Mouse (Mus musculus) midbrain, embryonic 16.5 days (tissue): ENCODE results near the gene Inka1. TPM values are rescaled to one million over a fixed set of nuclear protein-coding genes. Genes with fewer than 3 reads are reported as not detected.

Experiments
- ATAC-seq: fragments of 200-750 bp; cut with Nextera tagmentation; 2 replicates; pipeline ENCODE4 v1.8.0; 2017; ENCODE audit warnings: moderate TSS enrichment
- H3K27ac ChIP-seq: fragments of 300-500 bp; sonication (generic); 2 replicates; pipeline ENCODE4 v1.5.1; 2014; ENCODE audit warnings: mild to moderate bottlenecking, low read length, mixed read lengths
- H3K27me3 ChIP-seq: fragments of 300-500 bp; sonication (generic); 2 replicates; pipeline ENCODE4 v1.6.1; 2014; ENCODE audit warnings: low read depth, low read length, mixed read lengths; ENCODE audit not compliant: control insufficient read depth, insufficient read depth
- H3K36me3 ChIP-seq: fragments of 300-500 bp; sonication (generic); 2 replicates; pipeline ENCODE4 v1.6.1; 2014; ENCODE audit warnings: mild to moderate bottlenecking, low read length, moderate library complexity, mixed read lengths; ENCODE audit not compliant: control insufficient read depth, insufficient read depth
- H3K4me1 ChIP-seq: fragments of 300-500 bp; sonication (generic); 2 replicates; pipeline ENCODE4 v1.6.1; 2014; ENCODE audit warnings: mild to moderate bottlenecking, low read length, mixed read lengths; ENCODE audit not compliant: control insufficient read depth, insufficient read depth
- H3K4me2 ChIP-seq: fragments of 300-500 bp; sonication (generic); 2 replicates; pipeline ENCODE4 v1.6.1; 2014; ENCODE audit warnings: mild to moderate bottlenecking, low read length, mixed read lengths
- H3K4me3 ChIP-seq: fragments of 300-500 bp; sonication (generic); 2 replicates; pipeline ENCODE4 v1.5.1; 2014; ENCODE audit warnings: low read depth, mild to moderate bottlenecking, low read length, moderate library complexity, mixed read lengths
- H3K9ac ChIP-seq: fragments of 300-500 bp; sonication (generic); 2 replicates; pipeline ENCODE4 v1.6.1; 2014; ENCODE audit warnings: low read depth, low read length, mixed read lengths
- H3K9me3 ChIP-seq: fragments of 300-500 bp; sonication (generic); replicated peaks from 2 replicates; pipeline ENCODE4 v1.6.1; 2014; ENCODE audit warnings: mild to moderate bottlenecking, low read length, mixed read lengths; ENCODE audit not compliant: control insufficient read depth, poor library complexity, severe bottlenecking
- WGBS: fragments of 180-500 bp; shearing (Covaris S2); extraction: QIAGEN DNeasy Blood & Tissue Kit; methylation state at CpG from one replicate; pipeline ENCODE4 v1.1.7; 2014; 5-methylcytosine and 5-hydroxymethylcytosine counted together
- polyA plus RNA-seq: library from polyadenylated mRNA; unstranded; fragments of >200 nt; fragmentation: Nextera tagmentation; extraction: Ambion mirVana; gene quantifications from 2 replicates; pipeline ENCODE4 v1.2.1, GENCODE M21; 2015

Gene Inka1
- polyA plus RNA-seq, 1 experiment from 2014 or later: 17.6 TPM

DNA sequence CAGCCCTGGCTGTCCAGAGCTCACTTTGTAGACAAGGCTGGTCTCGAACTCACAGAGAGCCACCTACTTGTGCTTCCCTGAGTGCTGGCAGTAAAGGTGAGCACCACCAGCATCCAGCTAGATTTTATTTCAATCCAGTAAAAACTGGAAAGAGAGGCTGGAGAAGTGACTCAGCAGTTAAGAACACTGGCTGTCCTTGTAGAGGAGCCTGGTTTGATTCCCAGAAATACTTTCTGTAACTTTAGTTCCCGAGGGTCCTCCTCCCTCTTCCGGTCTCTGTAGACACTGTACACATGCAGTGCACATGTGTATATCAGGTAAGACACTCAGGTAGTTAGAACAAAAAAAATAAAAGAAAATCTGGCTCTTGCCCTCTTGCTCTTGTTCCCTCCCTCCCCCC is 2.3 kb upstream of the Inka1 start:
- Histone ChIP-seq H3K27me3 (peaks cover 7% of the 10 kb centered on the region), H3K9me3 (no peaks in the 10 kb centered on the region), H3K36me3 (no peaks in the 10 kb centered on the region), H3K9ac (no peak overlapping the region), H3K4me3 (no peak overlapping the region), H3K4me2 (no peak overlapping the region), H3K27ac (no peak overlapping the region), H3K4me1 (peaks cover 10% of the 10 kb centered on the region)
- no peak for ATAC-seq
- 79% methylated on average over 3 of the region's 3 CpGs for WGBS

GRCm38 (mm10) chr9:107986376-107986775 is 697 bp upstream of the Inka1 start:
- WGBS: 10% methylated on average over 18 of the region's 18 CpGs
- no peak overlapping the region for H3K4me3 ChIP-seq
- no peaks in the 10 kb centered on the region for H3K9me3 ChIP-seq
- no peaks in the 10 kb centered on the region for H3K36me3 ChIP-seq
- ATAC-seq: peak; percentile 52; the same call in 1 of the 2 replicates
- H3K4me2 ChIP-seq: peak overlapping the region; percentile 89
- H3K27me3 ChIP-seq: peaks cover 7% of the 10 kb centered on the region
- H3K9ac ChIP-seq: no peak overlapping the region
- H3K27ac ChIP-seq: no peak overlapping the region
- peaks cover 10% of the 10 kb centered on the region for H3K4me1 ChIP-seq

GRCm38 (mm10) chr9:107984754-107985055 is 974 bp downstream of the Inka1 start:
- no peak for ATAC-seq
- Histone ChIP-seq H3K4me2 (peak overlapping the region; percentile 89), H3K4me1 (peaks cover 10% of the 10 kb centered on the region), H3K27ac (peak overlapping the region; percentile 46), H3K4me3 (peak overlapping the region; percentile 49), H3K9me3 (no peaks in the 10 kb centered on the region), H3K27me3 (peaks cover 7% of the 10 kb centered on the region), H3K36me3 (no peaks in the 10 kb centered on the region), H3K9ac (peak overlapping the region; percentile 59)
- 70% methylated on average over 9 of the region's 9 CpGs for WGBS

DNA sequence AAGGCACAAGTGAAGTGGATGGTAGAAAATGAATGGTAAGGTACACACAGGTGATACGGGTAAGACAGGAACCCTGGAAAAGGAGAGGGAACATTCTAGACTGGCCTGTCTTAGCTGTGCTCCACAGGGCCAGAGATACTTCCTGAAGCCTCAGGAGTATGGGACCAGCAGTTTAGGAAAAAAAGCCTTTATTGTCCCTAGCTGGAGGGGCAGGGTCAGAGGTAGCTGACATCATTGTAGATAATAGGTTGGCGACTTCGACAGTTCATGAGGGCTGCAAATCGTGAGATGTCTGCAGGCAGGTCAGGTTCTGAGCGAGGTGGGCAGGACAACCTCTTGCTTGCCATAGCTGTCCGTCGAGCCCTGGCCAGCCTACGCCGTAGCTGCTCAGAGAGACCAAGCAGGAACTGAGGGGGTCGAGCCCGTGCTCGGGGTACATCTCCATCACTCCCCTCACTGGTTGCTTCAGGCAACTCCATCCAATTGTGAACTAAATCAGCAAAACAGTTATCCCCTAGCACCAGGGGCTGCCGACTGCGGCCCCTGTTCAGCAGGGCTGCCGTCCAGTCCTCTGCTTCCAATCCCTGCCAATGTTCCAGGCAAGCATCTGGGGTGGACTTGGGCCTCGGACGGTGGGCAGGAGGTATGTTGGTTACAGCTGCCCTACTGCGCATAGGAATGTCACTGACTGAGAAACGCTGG is 1.5 kb downstream of the Inka1 start:
- H3K4me3 ChIP-seq: peak overlapping the region; percentile 49; the same call in 1 of the 2 replicates
- H3K4me2 ChIP-seq: peak overlapping the region; percentile 89
- no peaks in the 10 kb centered on the region for H3K9me3 ChIP-seq
- H3K4me1 ChIP-seq: peaks cover 10% of the 10 kb centered on the region
- no peaks in the 10 kb centered on the region for H3K36me3 ChIP-seq
- peak overlapping the region; percentile 59 for H3K9ac ChIP-seq
- H3K27ac ChIP-seq: peak overlapping the region; percentile 58
- 76% methylated on average over 19 of the region's 19 CpGs for WGBS
- ATAC-seq: no peak
- H3K27me3 ChIP-seq: peaks cover 7% of the 10 kb centered on the region

DNA sequence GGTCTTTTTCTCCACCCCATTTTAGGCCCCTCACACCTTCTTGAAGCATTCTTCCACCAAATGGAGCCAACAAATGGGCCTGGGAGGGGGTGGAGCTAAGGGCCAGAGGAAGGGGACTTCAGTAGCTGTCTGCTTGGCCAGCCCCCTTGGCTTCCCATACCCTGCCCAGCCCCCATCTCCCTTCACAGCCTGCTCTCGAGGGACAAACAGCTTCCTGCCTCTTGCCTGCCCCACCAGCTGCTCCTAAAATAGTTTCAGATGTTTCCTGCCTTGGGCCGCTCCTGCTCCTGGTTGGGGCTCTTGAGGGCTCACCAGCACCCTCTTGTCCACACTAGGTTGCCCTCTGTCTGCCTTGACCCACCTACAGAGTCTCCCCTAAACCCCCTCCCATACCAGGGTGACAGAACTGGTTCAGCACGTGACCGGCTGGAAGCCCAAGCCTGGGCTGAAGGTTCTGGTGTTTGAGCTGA is 2.2 kb downstream of the Inka1 start:
- peak overlapping the region; percentile 89; the same call in 1 of the 2 replicates for H3K4me2 ChIP-seq
- peaks cover 7% of the 10 kb centered on the region for H3K27me3 ChIP-seq
- no peak overlapping the region for H3K4me3 ChIP-seq
- WGBS: 57% methylated on average over 4 of the region's 4 CpGs
- no peak for ATAC-seq
- no peaks in the 10 kb centered on the region for H3K36me3 ChIP-seq
- H3K9ac ChIP-seq: no peak overlapping the region
- H3K27ac ChIP-seq: peak overlapping the region; percentile 75
- no peaks in the 10 kb centered on the region for H3K9me3 ChIP-seq
- peaks cover 10% of the 10 kb centered on the region for H3K4me1 ChIP-seq

DNA sequence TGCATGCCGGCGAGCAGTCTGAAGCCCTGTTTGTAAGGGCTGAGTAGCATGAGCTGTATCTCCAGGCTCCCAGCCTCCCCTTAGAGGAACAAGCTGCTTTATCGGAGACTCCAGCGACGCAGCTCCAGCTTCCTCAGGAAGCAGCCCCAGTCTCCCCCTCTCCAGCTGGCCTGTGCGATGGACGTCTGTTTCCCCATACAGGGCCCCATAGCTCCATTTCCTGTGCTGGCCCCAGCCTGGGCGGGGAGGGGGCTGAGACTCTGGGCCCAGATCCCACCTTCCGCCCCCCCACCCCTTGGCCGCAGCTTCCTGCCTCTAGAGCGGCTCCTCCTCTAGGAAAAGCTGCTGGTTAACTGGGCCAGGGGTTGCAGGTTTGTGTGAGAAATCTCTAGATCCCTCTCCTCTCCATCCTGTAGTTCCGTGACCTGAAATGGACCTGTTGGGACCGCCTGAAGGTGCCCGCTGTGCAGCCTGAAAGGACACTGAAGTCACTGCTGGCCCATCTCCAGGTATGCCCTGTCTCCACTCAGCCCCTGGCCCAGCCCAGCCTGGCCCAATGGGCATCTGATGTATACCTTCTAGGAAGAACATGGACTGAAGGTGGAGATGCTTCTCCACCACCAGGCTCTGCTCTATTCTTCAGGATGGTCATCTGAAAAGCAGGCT is 2.9 kb downstream of the Inka1 start, which contains the start of gene Gm20661:
TSS of gene Gm20661 (plus strand) at position 378 of the 666 bp plus-strand sequence.
- ATAC-seq: no peak
- Histone ChIP-seq H3K4me1 (peaks cover 10% of the 10 kb centered on the region), H3K27ac (peak within 1 kb of the TSS; percentile 75), H3K4me3 (0 out of 2 replicates have a peak within 1 kb of the TSS, but pooled peaks have one; percentile 3), H3K9ac (no peak within 1 kb of the TSS), H3K4me2 (peak within 1 kb of the TSS; percentile 89; the same call in 1 of the 2 replicates), H3K36me3 (no peaks in the 10 kb centered on the region), H3K9me3 (no peaks in the 10 kb centered on the region), H3K27me3 (peaks cover 7% of the 10 kb centered on the region)
- 65% methylated on average over 14 of the region's 14 CpGs for WGBS

DNA sequence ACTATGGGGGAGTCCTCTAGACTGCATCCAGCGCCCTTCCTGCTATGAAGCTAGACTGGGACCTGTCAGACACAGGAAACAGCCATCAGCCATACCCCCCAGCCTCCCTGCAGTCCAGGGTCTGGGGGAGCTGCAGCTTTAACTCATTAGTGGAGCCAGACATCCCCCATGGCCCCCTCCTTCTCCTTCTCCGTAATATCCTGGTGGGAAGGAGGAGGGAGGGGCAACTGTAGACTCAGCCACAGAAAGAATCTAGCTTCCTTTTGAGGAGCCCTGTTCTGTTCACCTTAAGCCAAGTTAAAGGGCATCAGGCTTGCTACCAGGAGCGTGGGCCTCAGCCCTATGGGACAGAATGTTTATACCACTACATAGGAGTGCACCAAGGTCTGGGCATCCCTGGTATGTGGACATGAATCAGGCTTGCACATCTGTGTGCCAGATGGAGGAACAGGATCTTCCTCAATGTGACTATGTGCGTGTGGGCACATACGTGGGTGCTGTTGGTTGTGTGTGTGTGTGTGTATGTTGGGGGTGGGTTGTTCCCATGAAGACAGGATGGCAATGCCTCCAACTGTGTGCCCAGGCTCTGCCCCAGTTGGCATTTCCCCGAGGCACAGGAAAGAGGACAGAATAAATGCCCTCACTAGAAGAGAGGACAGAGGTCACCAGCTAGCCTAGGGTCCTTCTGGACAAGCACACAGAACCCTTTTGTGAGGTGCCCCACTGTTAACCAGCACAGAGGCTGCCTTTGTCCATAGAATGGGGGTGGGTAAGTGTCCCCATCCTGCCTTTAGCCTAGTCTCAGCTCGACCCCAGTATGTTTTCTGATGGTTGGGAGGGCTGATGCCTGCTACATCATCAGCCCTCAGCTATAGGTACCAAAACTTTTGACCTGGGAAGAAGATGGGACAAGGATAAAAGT is 3.7 kb downstream of the Inka1 start:
- Histone ChIP-seq H3K27me3 (peaks cover 7% of the 10 kb centered on the region), H3K9me3 (no peaks in the 10 kb centered on the region), H3K4me3 (0 out of 2 replicates have a peak overlapping the region, but pooled peaks have one; percentile 3), H3K4me1 (peaks cover 10% of the 10 kb centered on the region), H3K4me2 (no peak overlapping the region), H3K9ac (0 out of 2 replicates have a peak overlapping the region, but pooled peaks have one; percentile 0), H3K36me3 (no peaks in the 10 kb centered on the region), H3K27ac (peak overlapping the region; percentile 67)
- no peak for ATAC-seq
- WGBS: 63% methylated on average over 7 of the region's 7 CpGs

DNA sequence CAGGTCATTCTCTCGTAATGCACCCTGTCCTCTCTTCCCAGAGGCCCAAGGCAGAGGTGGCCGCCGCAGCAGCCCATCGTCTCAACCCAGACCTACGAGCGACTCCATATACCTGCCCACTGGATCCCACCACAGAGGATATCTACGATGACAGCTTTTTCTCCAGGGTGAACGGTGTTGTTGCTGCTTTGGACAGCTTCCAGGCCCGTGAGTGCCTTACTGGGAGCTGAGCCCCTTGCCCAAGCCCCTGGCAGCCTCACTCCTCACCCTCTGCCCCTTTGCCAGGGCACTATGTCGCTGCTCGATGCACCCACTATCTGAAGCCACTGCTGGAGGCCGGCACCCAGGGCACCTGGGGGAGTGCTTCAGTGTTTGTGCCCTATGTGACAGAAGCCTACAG is 6.9 kb downstream of the Inka1 start:
- H3K27ac ChIP-seq: no peak overlapping the region

More for the DNA sequence above, 6.9 kb downstream of the Inka1 start:
- ATAC-seq: no peak
- Histone ChIP-seq H3K4me1 (peaks cover 2% of the 10 kb centered on the region; the same call in 1 of the 2 replicates), H3K4me3 (no peak overlapping the region), H3K9ac (no peak overlapping the region), H3K27me3 (peaks cover under 1% of the 10 kb centered on the region; the same call in 1 of the 2 replicates), H3K4me2 (no peak overlapping the region), H3K36me3 (no peaks in the 10 kb centered on the region), H3K9me3 (no peaks in the 10 kb centered on the region)
- WGBS: 89% methylated on average over 12 of the region's 12 CpGs
